Mouse (Mus musculus) spleen, adult 2 months (tissue): ENCODE measurements around the gene Itsn1. TPM values are rescaled to one million over a fixed set of nuclear protein-coding genes. Genes with fewer than 3 reads are reported as not detected.

Experiments
- DNase-seq, 2 experiments: peaks; one replicate each; pipeline versions ENCODE4 v3.0.0 to v3.0.0-alpha.2; 2012 to 2021; ENCODE audit warnings: low spot score in 2 of 2, low read depth in 1 of 2
- H3K27ac ChIP-seq: fragments of 200-500 bp; 2 replicates; pipeline ENCODE4 v1.5.1; 2012; ENCODE audit warnings: low read length, inconsistent platforms; ENCODE audit not compliant: insufficient read depth
- H3K27me3 ChIP-seq: fragments of 200-500 bp; 2 replicates; pipeline ENCODE4 v1.6.1; 2012; ENCODE audit warnings: mild to moderate bottlenecking, moderate library complexity, low read length, inconsistent platforms; ENCODE audit not compliant: control insufficient read depth, insufficient read depth
- H3K36me3 ChIP-seq: fragments of 200-500 bp; 2 replicates; pipeline ENCODE4 v1.6.1; 2012; ENCODE audit warnings: mild to moderate bottlenecking, low read length, inconsistent platforms; ENCODE audit not compliant: control insufficient read depth, insufficient read depth
- H3K4me1 ChIP-seq: fragments of 200-500 bp; 2 replicates; pipeline ENCODE4 v1.6.1; 2011; ENCODE audit warnings: inconsistent platforms; ENCODE audit not compliant: control insufficient read depth, insufficient read depth, insufficient read length
- H3K4me3 ChIP-seq: fragments of 200-500 bp; 2 replicates; pipeline ENCODE4 v1.5.1; 2011; ENCODE audit warnings: mild to moderate bottlenecking, inconsistent platforms; ENCODE audit not compliant: insufficient read depth, insufficient read length; ENCODE audit errors: extremely low read depth
- CTCF ChIP-seq: fragments of 200-500 bp; IDR thresholded peaks from 2 replicates; pipeline ENCODE4 v1.5.1; 2011; ENCODE audit warnings: mild to moderate bottlenecking, inconsistent platforms; ENCODE audit not compliant: insufficient read depth, insufficient read length, insufficient replicate concordance; ENCODE audit errors: extremely low read depth
- POLR2A ChIP-seq: fragments of 200-500 bp; IDR thresholded peaks from 2 replicates; pipeline ENCODE4 v1.6.1; 2011; ENCODE audit warnings: low read depth, low read length, inconsistent platforms
- WGBS: fragments of 180-500 bp; shearing (Covaris S2); methylation state at CpG from one replicate; pipeline ENCODE4 v1.1.7; 2018; 5-methylcytosine and 5-hydroxymethylcytosine counted together
- polyA plus RNA-seq: library from polyadenylated mRNA; depleted of rRNA; stranded (reverse); fragments of >200 nt; gene quantifications from 2 replicates; pipeline ENCODE4 v1.2.3, GENCODE M21; 2012

The Itsn1 gene
- polyA plus RNA-seq, 1 experiment = 36.0 TPM

GRCm38 (mm10) chr16:91765816-91766210, 36.7 kb downstream of the Itsn1 start:
- 94% methylated on average over 15 of the region's 15 CpGs for whole genome bisulfite sequencing
- no peak for TF ChIP-seq POLR2A
- no peak for TF ChIP-seq CTCF
- no peaks in the 10 kb centered on the region for H3K4me1 ChIP-seq
- H3K36me3 ChIP-seq = no peaks in the 10 kb centered on the region
- H3K4me3 ChIP-seq = no peak overlapping the region
- H3K27me3 ChIP-seq = no peaks in the 10 kb centered on the region
- no peak overlapping the region for H3K27ac ChIP-seq
- DNase-seq = no peak

- Histone ChIP-seq H3K4me3 (no peak overlapping the region), H3K4me1 (no peaks in the 10 kb centered on the region), H3K27ac (no peak overlapping the region), H3K27me3 (no peaks in the 10 kb centered on the region), H3K36me3 (no peaks in the 10 kb centered on the region)
- 79% methylated on average over 11 of the region's 11 CpGs for WGBS
- no peak for TF ChIP-seq CTCF
- TF ChIP-seq POLR2A = no peak
- no peak for DNase-seq
These were observed 38.2 kb downstream of the Itsn1 start for GRCm38 (mm10) chr16:91767165-91767701.

GRCm38 (mm10) chr16:91768586-91768985, 39.5 kb downstream of the Itsn1 start:
- WGBS = 93% methylated on average over 6 of the region's 6 CpGs
- H3K4me1 ChIP-seq = no peaks in the 10 kb centered on the region
- no peak overlapping the region for H3K4me3 ChIP-seq
- DNase-seq = no peak
- no peaks in the 10 kb centered on the region for H3K36me3 ChIP-seq
- no peaks in the 10 kb centered on the region for H3K27me3 ChIP-seq
- no peak overlapping the region for H3K27ac ChIP-seq
- TF ChIP-seq CTCF (no peak), POLR2A (no peak)

- no peak for DNase-seq
- WGBS = 92% methylated on average over 5 of the region's 5 CpGs
These were observed 40.8 kb downstream of the Itsn1 start for GRCm38 (mm10) chr16:91769911-91770310.

GRCm38 (mm10) chr16:91770662-91771061, 41.6 kb downstream of the Itsn1 start:
- no peak overlapping the region for H3K27ac ChIP-seq
- no peak for TF ChIP-seq CTCF
- no peak for DNase-seq
- H3K36me3 ChIP-seq = no peaks in the 10 kb centered on the region
- H3K4me3 ChIP-seq = no peak overlapping the region
- no peaks in the 10 kb centered on the region for H3K27me3 ChIP-seq
- no peaks in the 10 kb centered on the region for H3K4me1 ChIP-seq
- 93% methylated on average over 5 of the region's 5 CpGs for WGBS

More at GRCm38 (mm10) chr16:91769911-91770310, 40.8 kb downstream of the Itsn1 start:
- no peak overlapping the region for H3K4me3 ChIP-seq
- H3K4me1 ChIP-seq = no peaks in the 10 kb centered on the region
- TF ChIP-seq POLR2A (no peak), CTCF (no peak)
- H3K27ac ChIP-seq = no peak overlapping the region
- H3K27me3 ChIP-seq = no peaks in the 10 kb centered on the region
- H3K36me3 ChIP-seq = no peaks in the 10 kb centered on the region

- H3K4me3 ChIP-seq = no peak overlapping the region
- H3K4me1 ChIP-seq = no peaks in the 10 kb centered on the region
- H3K27me3 ChIP-seq = no peaks in the 10 kb centered on the region
- H3K36me3 ChIP-seq = no peaks in the 10 kb centered on the region
- no peak for DNase-seq
- no peak for TF ChIP-seq POLR2A
- no peak for TF ChIP-seq CTCF
- WGBS = 88% methylated on average over 6 of the region's 6 CpGs
- no peak overlapping the region for H3K27ac ChIP-seq
These were observed 42.3 kb downstream of the Itsn1 start for GRCm38 (mm10) chr16:91771334-91771733.

- no peaks in the 10 kb centered on the region for H3K36me3 ChIP-seq
- H3K27me3 ChIP-seq = no peaks in the 10 kb centered on the region
- H3K4me1 ChIP-seq = no peaks in the 10 kb centered on the region
- no peak overlapping the region for H3K27ac ChIP-seq
- H3K4me3 ChIP-seq = no peak overlapping the region
- no peak for DNase-seq
- TF ChIP-seq CTCF (no peak), POLR2A (no peak)
- 93% methylated on average over 7 of the region's 7 CpGs for WGBS
These were observed 43.5 kb downstream of the Itsn1 start for GRCm38 (mm10) chr16:91772586-91772985.
